Mouse (Mus musculus): ENCODE results near the gene Vmn1r59.
"Not testable (repeated sequence)": the region's sequence is repeated elsewhere in the genome, so short reads cannot be mapped to it uniquely, and the experiment has no call there.

Vmn1r59 gene

GRCm38 (mm10) chr7:5456674-5457073 is at the start of gene Vmn1r59:
Gene Vmn1r59 (minus strand): TSS chr7:5456774.
- DNase-seq (ENCODE audit: low spot score in 2 of 2): no peak

GRCm38 (mm10) chr7:5493856-5494255 is 37.3 kb upstream of the Vmn1r59 start, which contains the start of gene Vmn2r28:
Gene Vmn2r28 (minus strand): TSS chr7:5493956.
- DNase-seq (ENCODE audit: low spot score in 2 of 2): not testable (repeated sequence)

GRCm38 (mm10) chr7:5454011-5454410 is 2.6 kb downstream of the Vmn1r59 start:
- DNase-seq (ENCODE audit: low spot score in 2 of 2): not testable (repeated sequence)

GRCm38 (mm10) chr7:5448627-5449026 is 7.9 kb downstream of the Vmn1r59 start:
- no peak for DNase-seq (ENCODE audit: low spot score in 2 of 2)

- DNase-seq (ENCODE audit: low spot score in 2 of 2): not testable (repeated sequence)
These were observed 43.3 kb downstream of the Vmn1r59 start, which contains the start of gene Vmn1r58 for GRCm38 (mm10) chr7:5413296-5413695. Gene Vmn1r58 (minus strand): TSS chr7:5413396.

GRCm38 (mm10) chr7:5406201-5406600 is 50.4 kb downstream of the Vmn1r59 start:
- no peak for DNase-seq (ENCODE audit: low spot score in 2 of 2)
